In the genomic region with DNA sequence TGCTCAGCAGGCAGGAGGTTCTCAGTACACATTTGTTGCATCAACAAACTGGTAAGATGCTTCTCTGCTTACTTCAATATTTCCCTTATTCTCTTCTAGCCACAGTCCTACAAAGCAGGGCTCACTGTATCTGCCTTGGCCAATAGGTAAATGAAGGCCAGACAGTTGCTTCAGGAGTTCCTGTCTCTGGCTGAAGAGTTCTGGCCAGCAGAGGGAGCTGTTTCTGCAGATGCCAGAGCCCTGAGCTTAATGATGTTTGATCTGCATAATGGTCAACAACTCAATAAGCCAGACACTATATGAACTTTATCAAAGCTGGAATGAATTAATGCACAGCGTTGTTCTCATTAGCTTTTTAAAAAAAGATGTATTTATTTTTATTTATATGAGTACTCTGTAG, we compare ENCODE assay signal across 8 mouse cellular contexts. TPM values are rescaled to one million over a fixed set of nuclear protein-coding genes. Genes with fewer than 3 reads are reported as not detected.
DNase-seq lines count a peak whose midpoint lies in the region; ATAC-seq lines count a peak whose summit lies in the region.

No protein-coding gene starts in this region.

- no peak overlapping the region for H3K4me2 ChIP-seq in kidney, embryonic 16.5 days (replicated peaks; ENCODE audit: low read depth, low read length)

- H3K36me3 ChIP-seq in kidney, embryonic 16.5 days (ENCODE audit: insufficient read depth, low read length), result no peaks in the 10 kb centered on the region
- H3K36me3 ChIP-seq in limb, embryonic 10.5 days, result peaks cover 3% of the 10 kb centered on the region; the same call in 1 of the 2 replicates

- no peaks in the 10 kb centered on the region for H3K9me3 ChIP-seq in kidney, embryonic 16.5 days (ENCODE audit: low read length)
- no peaks in the 10 kb centered on the region for H3K9me3 ChIP-seq in limb, embryonic 10.5 days (replicated peaks)

- no peak for ATAC-seq in kidney, embryonic 16.5 days (ENCODE audit: low FRiP score, low TSS enrichment)

- 44% methylated on average over 1 of the region's 1 CpGs for WGBS in kidney, embryonic 16.5 days
- WGBS in limb, embryonic 10.5 days, result 50% methylated on average over 1 of the region's 1 CpGs

- H3K4me3 ChIP-seq in kidney, embryonic 16.5 days (ENCODE audit: low read length), result no peak overlapping the region
- H3K4me3 ChIP-seq in limb, embryonic 10.5 days, result no peak overlapping the region

- no peak overlapping the region for H3K27ac ChIP-seq in kidney, embryonic 16.5 days (ENCODE audit: low read length)
- no peak overlapping the region for H3K27ac ChIP-seq in limb, embryonic 10.5 days

- no peaks in the 10 kb centered on the region for H3K27me3 ChIP-seq in kidney, embryonic 16.5 days (ENCODE audit: insufficient read depth, low read length)
- H3K27me3 ChIP-seq in limb, embryonic 10.5 days (ENCODE audit: low read depth, poor library complexity, severe bottlenecking), result no peaks in the 10 kb centered on the region

- H3K4me1 ChIP-seq in kidney, embryonic 16.5 days (ENCODE audit: insufficient read depth, low read length), result peaks cover 16% of the 10 kb centered on the region
- H3K4me1 ChIP-seq in limb, embryonic 10.5 days, result peaks cover 20% of the 10 kb centered on the region

- no peak overlapping the region for H3K9ac ChIP-seq in kidney, embryonic 16.5 days (replicated peaks; ENCODE audit: low read length)

- DNase-seq in kidney, adult 18-20 months, result peak; percentile 89
- peak; percentile 45 for DNase-seq in WW6 (ENCODE audit: low read depth, low spot score)
- peak; percentile 73 to 77 for DNase-seq in cerebellum, postnatal 36 days
- peak; percentile 91 for DNase-seq in heart, postnatal 4 days
- DNase-seq in limb, embryonic 10.5 days (ENCODE audit: low spot score), result peak; percentile 74
- DNase-seq in ovary, postnatal 10 days (ENCODE audit: low spot score), result peak; percentile 45
- peak; percentile 70 for DNase-seq in thymus, postnatal 25 days

RNA-seq across cellular contexts. Expression of a gene that starts 3.3 kb away (rescaled TPM):
- 192 TPM in 2 replicates for polyA plus RNA-seq in kidney, embryonic 16.5 days (2015; fragmentation: Nextera tagmentation; extraction: Ambion mirVana)
- 10 to 100 TPM; 36.7 to 43.5 TPM for total RNA-seq in heart, postnatal 4 days (2021)
- polyA plus RNA-seq in limb, embryonic 10.5 days (2016; fragmentation: Nextera tagmentation; extraction: Ambion mirVana), result 235 and 264 TPM in 2 replicates

RNA-seq across cellular contexts. Expression of a gene that starts 18.3 kb away (rescaled TPM):
- polyA plus RNA-seq in kidney, embryonic 16.5 days (2015; fragmentation: Nextera tagmentation; extraction: Ambion mirVana), result 33.1 and 38.5 TPM in 2 replicates
- total RNA-seq in heart, postnatal 4 days (2021), result 10 to 100 TPM; 36.8 to 42.9 TPM
- 34.4 and 34.7 TPM in 2 replicates for polyA plus RNA-seq in limb, embryonic 10.5 days (2016; fragmentation: Nextera tagmentation; extraction: Ambion mirVana)

RNA-seq across cellular contexts. Expression of a gene that starts 41.6 kb away (rescaled TPM):
- 6.1 and 6.3 TPM in 2 replicates for polyA plus RNA-seq in kidney, embryonic 16.5 days (2015; fragmentation: Nextera tagmentation; extraction: Ambion mirVana)
- 1 to 10 TPM; 5.4 to 6.3 TPM for total RNA-seq in heart, postnatal 4 days (2021)
- 2.7 and 4.2 TPM in 2 replicates for polyA plus RNA-seq in limb, embryonic 10.5 days (2016; fragmentation: Nextera tagmentation; extraction: Ambion mirVana)

RNA-seq across cellular contexts. Expression of a gene that starts 48.1 kb away (rescaled TPM):
- not detected in 2 replicates for polyA plus RNA-seq in kidney, embryonic 16.5 days (2015; fragmentation: Nextera tagmentation; extraction: Ambion mirVana)
- total RNA-seq in heart, postnatal 4 days (2021), result not detected
- polyA plus RNA-seq in limb, embryonic 10.5 days (2016; fragmentation: Nextera tagmentation; extraction: Ambion mirVana), result not detected in 2 replicates
